Mouse (Mus musculus) midbrain, embryonic 11.5 days (tissue): ENCODE measurements around the gene Syt12. TPM values are rescaled to one million over a fixed set of nuclear protein-coding genes. Genes with fewer than 3 reads are reported as not detected.

ENCODE experiments used
- polyA plus RNA-seq: library from polyadenylated mRNA; unstranded; fragments of >200 nt; fragmentation: Nextera tagmentation; extraction: Ambion mirVana; gene quantifications from 2 replicates; pipeline ENCODE4 v1.2.1, GENCODE M21; 2014

Syt12 gene
- polyA plus RNA-seq, 1 experiment from 2014 or later, result 1.0 TPM

Other genes starting within 250 kb of the Syt12 start
- 12.2 and 12.6 TPM in 2 replicates for gene Pold4, start 245.5 kb downstream of the Syt12 start, polyA plus RNA-seq
- 2.1 and 2.3 TPM in 2 replicates for gene Ssh3, start 208.3 kb downstream of the Syt12 start, polyA plus RNA-seq
- gene Ankrd13d, start 194.3 kb downstream of the Syt12 start, polyA plus RNA-seq, result 8.5 and 8.8 TPM in 2 replicates
- gene Grk2, start 171.2 kb downstream of the Syt12 start, polyA plus RNA-seq, result 13.2 and 16.5 TPM in 2 replicates
- 34.9 and 42.0 TPM in 2 replicates for gene Kdm2a, start 79.2 kb downstream of the Syt12 start, polyA plus RNA-seq
- 10.9 and 11.1 TPM in 2 replicates for gene Rhod, start 38.0 kb downstream of the Syt12 start, polyA plus RNA-seq
- gene 2010003K11Rik, start 21.1 kb upstream of the Syt12 start, polyA plus RNA-seq, result not detected in 2 replicates
- gene Pcx, start 33.0 kb upstream of the Syt12 start, polyA plus RNA-seq, result 13.8 and 14.0 TPM in 2 replicates
- 7.5 and 7.6 TPM in 2 replicates for gene Lrfn4, start 138.2 kb upstream of the Syt12 start, polyA plus RNA-seq
- 61.0 and 68.7 TPM in 2 replicates for gene Rce1, start 148.2 kb upstream of the Syt12 start, polyA plus RNA-seq
- gene Gm960, start 221.2 kb upstream of the Syt12 start, polyA plus RNA-seq, result 2.3 and 3.4 TPM in 2 replicates
- gene Sptbn2, start 233.7 kb upstream of the Syt12 start, polyA plus RNA-seq, result 13.4 and 14.0 TPM in 2 replicates